Mouse (Mus musculus) forebrain, postnatal 0 days (tissue): ENCODE data around the gene Ldb1. TPM values are rescaled to one million over a fixed set of nuclear protein-coding genes. Genes with fewer than 3 reads are reported as not detected.

ENCODE experiments used
- ATAC-seq: fragments of 200-750 bp; cut with Nextera tagmentation; 2 replicates; pipeline ENCODE4 v1.8.0; 2017; ENCODE audit warnings: mild to moderate bottlenecking, moderate library complexity
- DNase-seq: peaks from one replicate; pipeline ENCODE4 v3.0.0-alpha.2; 2015
- H3K27ac ChIP-seq: fragments of 300-500 bp; sonication (generic); 2 replicates; pipeline ENCODE4 v1.5.1; 2014; ENCODE audit warnings: low read depth, mild to moderate bottlenecking, antibody characterized with exemption, low read length, moderate library complexity, mixed read lengths
- H3K27me3 ChIP-seq: fragments of 300-500 bp; sonication (generic); 2 replicates; pipeline ENCODE4 v1.6.1; 2014; ENCODE audit warnings: mild to moderate bottlenecking, low read length, mixed read lengths; ENCODE audit not compliant: insufficient read depth
- H3K36me3 ChIP-seq: fragments of 300-500 bp; sonication (generic); 2 replicates; pipeline ENCODE4 v1.6.1; 2014; ENCODE audit warnings: mild to moderate bottlenecking, moderate library complexity; ENCODE audit not compliant: insufficient read depth
- H3K4me1 ChIP-seq: fragments of 300-500 bp; sonication (generic); 2 replicates; pipeline ENCODE4 v1.6.1; 2014; ENCODE audit warnings: antibody characterized with exemption; ENCODE audit not compliant: insufficient read depth
- H3K4me2 ChIP-seq: fragments of 300-500 bp; sonication (generic); 2 replicates; pipeline ENCODE4 v1.6.1; 2014; ENCODE audit warnings: low read depth, mild to moderate bottlenecking, moderate library complexity
- H3K4me3 ChIP-seq: fragments of 300-500 bp; sonication (generic); 2 replicates; pipeline ENCODE4 v1.5.1; 2014; ENCODE audit warnings: low read depth, low read length, mixed read lengths
- H3K9ac ChIP-seq: fragments of 300-500 bp; sonication (generic); 2 replicates; pipeline ENCODE4 v1.6.1; 2014; ENCODE audit warnings: mild to moderate bottlenecking
- H3K9me3 ChIP-seq: fragments of 300-500 bp; sonication (generic); 2 replicates; pipeline ENCODE4 v1.6.1; 2016; ENCODE audit warnings: low read length
- CTCF ChIP-seq: sonication (generic); IDR thresholded peaks from 2 replicates; pipeline ENCODE4 v1.5.1; 2016; ENCODE audit warnings: antibody characterized with exemption, control low read depth, low read depth
- WGBS: fragments of 180-500 bp; shearing (Covaris S2); extraction: QIAGEN DNeasy Blood & Tissue Kit; methylation state at CpG from one replicate; pipeline ENCODE4 v1.1.7; 2014; 5-methylcytosine and 5-hydroxymethylcytosine counted together
- polyA plus RNA-seq: library from polyadenylated mRNA; unstranded; fragments of >200 nt; fragmentation: Nextera tagmentation; extraction: Ambion mirVana; gene quantifications from 2 replicates; pipeline ENCODE4 v1.2.1, GENCODE M21; 2015
- total RNA-seq: library from RNA; depleted of rRNA; stranded (reverse); fragments of >200 nt; gene quantifications from 2 replicates; pipeline ENCODE4 v1.2.3, GENCODE M21; 2014

Ldb1 gene
- total and polyA plus RNA-seq, 2 experiments from 2014 or later: 90.4 to 162 TPM

DNA sequence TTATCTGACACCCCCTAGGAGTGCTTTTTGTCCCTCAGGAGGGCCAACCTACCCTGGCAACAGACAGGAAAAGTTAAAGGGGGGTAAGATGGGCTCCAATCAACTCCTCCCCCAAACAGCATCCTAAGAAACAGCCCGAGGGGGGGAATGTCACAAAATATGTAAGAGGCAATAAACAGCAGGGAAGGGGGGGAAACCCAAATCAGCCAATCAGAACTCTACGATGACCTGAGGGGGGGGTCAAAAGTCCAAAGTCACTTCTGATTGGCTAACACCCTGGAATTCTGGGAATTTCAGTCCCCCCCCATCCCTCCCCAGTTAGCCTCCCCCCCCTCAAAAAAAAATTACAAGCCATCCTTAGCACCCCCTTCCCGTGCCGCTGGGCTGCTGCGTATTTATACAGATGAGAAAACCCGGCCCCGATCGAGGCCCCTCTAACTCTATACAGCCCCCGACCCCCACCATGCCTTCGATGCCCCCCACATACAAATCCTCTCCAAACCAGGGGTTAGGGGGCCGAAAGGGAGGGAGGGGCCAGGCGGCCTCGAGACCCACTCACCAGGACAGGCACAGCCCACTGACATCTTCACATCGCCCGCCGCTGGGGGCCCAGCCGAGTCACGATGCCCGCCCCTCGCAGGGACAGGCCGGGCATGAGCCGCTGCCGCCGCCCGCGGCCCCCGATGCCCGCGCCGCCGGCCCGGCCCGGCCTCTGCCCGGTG is 582 bp downstream of the Ldb1 start, which contains the start of gene Pprc1:
Gene Pprc1, plus strand, starts transcription at position 616 of the 722 bp plus-strand sequence.
- 4% methylated on average over 26 of the region's 34 CpGs for WGBS
- no peaks in the 10 kb centered on the region for H3K27me3 ChIP-seq
- peak within 1 kb of the TSS; percentile 98 for H3K27ac ChIP-seq
- DNase-seq (peak; percentile 57), ATAC-seq (no peak)
- no peak for TF ChIP-seq CTCF
- peaks cover 39% of the 10 kb centered on the region for H3K4me1 ChIP-seq
- H3K9me3 ChIP-seq: no peaks in the 10 kb centered on the region
- H3K36me3 ChIP-seq: no peaks in the 10 kb centered on the region
- peak within 1 kb of the TSS; percentile 95 for H3K9ac ChIP-seq
- peak within 1 kb of the TSS; percentile 87 for H3K4me2 ChIP-seq
- peak within 1 kb of the TSS; percentile 92 for H3K4me3 ChIP-seq

GRCm38 (mm10) chr19:46043380-46043779 is 1.6 kb downstream of the Ldb1 start:
- no peak for TF ChIP-seq CTCF
- peak; percentile 33 for DNase-seq

DNA sequence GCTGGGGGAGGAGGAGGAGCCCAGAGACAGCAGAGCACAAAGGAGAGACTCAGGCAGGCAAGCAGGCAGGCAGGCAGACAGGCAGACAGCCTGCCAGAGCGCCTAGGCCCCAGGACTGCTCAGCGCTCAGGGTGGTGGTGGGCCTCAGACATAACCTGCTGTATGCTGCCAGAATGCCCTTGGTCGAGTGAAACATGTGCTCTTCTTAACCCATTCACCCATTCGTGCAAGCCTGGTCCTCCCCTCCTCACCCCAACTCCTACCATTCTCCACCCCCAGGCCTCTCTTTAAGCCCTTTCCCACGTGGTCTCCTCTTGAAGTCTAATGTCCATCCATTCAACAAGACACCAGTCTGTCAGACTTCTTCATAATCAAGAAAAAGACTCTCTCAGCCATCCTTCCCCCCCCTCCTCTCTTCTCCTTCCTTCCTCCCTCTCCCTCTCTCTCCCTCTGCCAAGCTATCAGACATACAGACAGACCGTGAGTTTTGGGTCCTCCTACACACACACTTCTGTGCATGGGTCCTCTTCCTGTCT is 2.5 kb downstream of the Ldb1 start:
- peak overlapping the region; percentile 92 for H3K4me3 ChIP-seq
- peak overlapping the region; percentile 95 for H3K9ac ChIP-seq
- H3K27me3 ChIP-seq: no peaks in the 10 kb centered on the region
- ATAC-seq (peak; percentile 43), DNase-seq (peak; percentile 71)
- H3K9me3 ChIP-seq: no peaks in the 10 kb centered on the region
- TF ChIP-seq CTCF: no peak
- peak overlapping the region; percentile 87 for H3K4me2 ChIP-seq
- H3K36me3 ChIP-seq: no peaks in the 10 kb centered on the region
- 2% methylated on average over 6 of the region's 6 CpGs for WGBS
- H3K4me1 ChIP-seq: peaks cover 49% of the 10 kb centered on the region
- H3K27ac ChIP-seq: peak overlapping the region; percentile 98

More at GRCm38 (mm10) chr19:46043380-46043779, 1.6 kb downstream of the Ldb1 start:
- H3K36me3 ChIP-seq: no peaks in the 10 kb centered on the region
- no peaks in the 10 kb centered on the region for H3K9me3 ChIP-seq
- peak overlapping the region; percentile 98 for H3K27ac ChIP-seq
- H3K9ac ChIP-seq: peak overlapping the region; percentile 95; the same call in 1 of the 2 replicates
- no peak for ATAC-seq
- H3K4me3 ChIP-seq: peak overlapping the region; percentile 92
- H3K4me2 ChIP-seq: peak overlapping the region; percentile 87
- WGBS: 27% methylated on average over 7 of the region's 7 CpGs
- H3K27me3 ChIP-seq: no peaks in the 10 kb centered on the region
- H3K4me1 ChIP-seq: peaks cover 40% of the 10 kb centered on the region

GRCm38 (mm10) chr19:46041933-46042475 is 3.0 kb downstream of the Ldb1 start:
- Histone ChIP-seq H3K27ac (peak overlapping the region; percentile 98), H3K9ac (peak overlapping the region; percentile 95), H3K4me1 (peaks cover 54% of the 10 kb centered on the region), H3K4me3 (peak overlapping the region; percentile 92), H3K9me3 (no peaks in the 10 kb centered on the region), H3K36me3 (no peaks in the 10 kb centered on the region), H3K27me3 (no peaks in the 10 kb centered on the region), H3K4me2 (peak overlapping the region; percentile 87)
- DNase-seq: peak; percentile 81
- ATAC-seq: peak; percentile 7; the same call in 1 of the 2 replicates
- TF ChIP-seq CTCF: no peak
- 1% methylated on average over 12 of the region's 14 CpGs for WGBS

DNA sequence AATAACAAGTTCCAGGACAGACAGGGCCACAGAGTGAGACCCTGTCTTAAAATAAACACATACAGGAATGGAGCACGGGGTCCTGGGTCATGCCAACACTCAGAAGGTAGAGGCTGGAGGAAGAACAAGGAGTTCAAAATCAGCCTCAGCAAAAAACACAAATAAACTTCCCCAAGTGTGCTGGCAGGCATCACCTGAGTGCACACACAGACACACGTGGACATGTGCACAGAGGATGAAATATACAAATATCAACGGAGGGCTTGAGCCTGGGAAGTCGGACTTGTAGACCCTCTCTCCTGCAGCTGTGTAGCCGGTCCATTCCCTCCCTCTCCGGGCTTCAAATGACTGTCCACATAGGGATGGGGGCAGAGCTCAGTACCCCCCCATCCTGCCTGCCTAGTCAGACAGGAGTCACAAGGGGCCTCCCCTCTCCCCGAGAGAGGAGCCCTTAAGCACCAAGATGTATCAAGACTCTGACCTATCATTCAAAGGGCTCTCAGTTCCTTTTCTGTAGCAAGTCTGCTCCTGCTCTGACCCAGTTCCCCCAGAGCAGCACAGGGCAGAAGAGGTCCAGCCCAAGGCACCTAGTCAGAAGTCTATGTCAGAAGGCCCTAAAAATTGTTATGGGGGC is 3.6 kb downstream of the Ldb1 start:
- WGBS: 7% methylated on average over 7 of the region's 7 CpGs
- H3K27me3 ChIP-seq: no peaks in the 10 kb centered on the region
- H3K9me3 ChIP-seq: no peaks in the 10 kb centered on the region
- peak overlapping the region; percentile 87 for H3K4me2 ChIP-seq
- peak overlapping the region; percentile 92 for H3K4me3 ChIP-seq
- no peak for ATAC-seq
- H3K27ac ChIP-seq: peak overlapping the region; percentile 98
- no peak for TF ChIP-seq CTCF
- no peak for DNase-seq
- H3K4me1 ChIP-seq: peaks cover 58% of the 10 kb centered on the region
- peaks cover 2% of the 10 kb centered on the region; the same call in 1 of the 2 replicates for H3K36me3 ChIP-seq
- peak overlapping the region; percentile 95 for H3K9ac ChIP-seq

GRCm38 (mm10) chr19:46040149-46040902 is 4.7 kb downstream of the Ldb1 start:
- peak overlapping the region; percentile 58 for H3K4me3 ChIP-seq
- TF ChIP-seq CTCF: no peak
- peaks cover 53% of the 10 kb centered on the region for H3K4me1 ChIP-seq
- peak overlapping the region; percentile 91 for H3K4me2 ChIP-seq
- no peaks in the 10 kb centered on the region for H3K27me3 ChIP-seq
- H3K9me3 ChIP-seq: no peaks in the 10 kb centered on the region
- H3K27ac ChIP-seq: peak overlapping the region; percentile 85
- ATAC-seq (no peak), DNase-seq (no peak)
- WGBS: 27% methylated on average over 14 of the region's 14 CpGs
- H3K36me3 ChIP-seq: peaks cover 13% of the 10 kb centered on the region
- peak overlapping the region; percentile 81 for H3K9ac ChIP-seq
